In the genomic region with DNA sequence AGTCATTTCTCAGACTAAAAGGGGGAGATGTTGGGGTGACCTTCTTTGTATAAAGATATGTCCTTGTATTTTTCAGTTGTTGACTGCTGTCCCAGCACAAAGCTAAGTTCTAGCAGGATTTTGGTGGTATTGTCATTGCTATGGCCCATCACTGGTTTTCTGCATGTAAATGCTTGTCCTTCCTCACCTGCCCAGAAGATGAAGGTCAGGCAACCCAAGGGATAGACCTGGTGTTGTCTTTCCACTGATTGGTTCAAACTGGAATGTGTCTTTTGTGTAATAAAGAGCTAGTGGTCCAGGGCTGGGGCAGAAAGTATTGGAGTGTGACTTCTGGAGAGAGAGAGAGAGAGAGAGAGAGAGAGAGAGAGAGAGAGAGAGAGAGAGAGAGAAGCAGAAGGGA, we compare ENCODE assay signal across 27 mouse cellular contexts. TPM values are rescaled to one million over a fixed set of nuclear protein-coding genes. Genes with fewer than 3 reads are reported as not detected.
DNase-seq lines count a peak whose midpoint lies in the region; ATAC-seq lines count a peak whose summit lies in the region.
"Had no signal": no experiment of that assay in that cellular context is flagged by ENCODE, and none has a peak within 500 bp of the region (broad histone marks: within the 10 kb centered on the region; RNA-seq: fewer than 3 reads in every experiment).

No protein-coding gene starts in this region.

- H3K4me3 ChIP-seq in heart, embryonic 10.5 days: no peak overlapping the region
- H3K4me3 ChIP-seq: embryonic facial prominence, embryonic 13.5 days; embryonic facial prominence, embryonic 15.5 days; erythroblast, embryonic 14.5 days; forebrain, embryonic 13.5 days; forebrain, embryonic 15.5 days had no signal

- no peaks in the 10 kb centered on the region for H3K9me3 ChIP-seq in heart, embryonic 10.5 days
- H3K9me3 ChIP-seq: embryonic facial prominence, embryonic 13.5 days; embryonic facial prominence, embryonic 15.5 days; forebrain, embryonic 13.5 days; forebrain, embryonic 15.5 days; G1E had no signal

- no peak overlapping the region for H3K27ac ChIP-seq in heart, embryonic 10.5 days
- H3K27ac ChIP-seq: embryonic facial prominence, embryonic 13.5 days; embryonic facial prominence, embryonic 15.5 days; forebrain, embryonic 13.5 days; forebrain, embryonic 15.5 days had no signal

- ATAC-seq in monocyte, adult 5-6 weeks (replicated peaks; ENCODE audit: insufficient number of reproducible peaks, low FRiP score, low TSS enrichment, poor library complexity, severe bottlenecking): no peak
- ATAC-seq: CD4-positive, CD25-positive, alpha-beta regulatory T cell, adult 4 months; forebrain, embryonic 13.5 days; forebrain, embryonic 15.5 days; forebrain, postnatal 0 days; Patski had no signal

- DNase-seq in ES-CJ7 (ENCODE audit: low read depth, low spot score) (peak; percentile 85), ZHBTc4 (ENCODE audit: low read depth, low spot score) (peak; percentile 68)
- no peak for DNase-seq in heart, embryonic 10.5 days (ENCODE audit: low spot score)
- DNase-seq in T-cell, adult 2 months (ENCODE audit: low spot score): no peak
- DNase-seq: adrenal gland, adult 2 months; adrenal gland, postnatal 10 days; adrenal gland, postnatal 25 days; cerebellum, adult 11 months; cerebellum, adult 18-20 months; cerebellum, adult 8-10 months; cerebellum, adult 9-11 months; cerebellum, postnatal 14 days; cerebellum, postnatal 36 days; embryo, embryonic 11 days; forebrain, postnatal 0 days had no signal

- H3K36me3 ChIP-seq in heart, embryonic 10.5 days: no peaks in the 10 kb centered on the region
- H3K36me3 ChIP-seq: embryonic facial prominence, embryonic 13.5 days; embryonic facial prominence, embryonic 15.5 days; forebrain, embryonic 15.5 days; G1E had no signal

- no peaks in the 10 kb centered on the region for H3K4me1 ChIP-seq in heart, embryonic 10.5 days
- H3K4me1 ChIP-seq: embryonic facial prominence, embryonic 13.5 days; embryonic facial prominence, embryonic 15.5 days; forebrain, embryonic 13.5 days; forebrain, embryonic 15.5 days had no signal

- H3K27me3 ChIP-seq in heart, embryonic 10.5 days (ENCODE audit: insufficient read depth, poor library complexity, severe bottlenecking): no peaks in the 10 kb centered on the region
- H3K27me3 ChIP-seq: CH12.LX; embryonic facial prominence, embryonic 13.5 days; embryonic facial prominence, embryonic 15.5 days; forebrain, embryonic 13.5 days; forebrain, embryonic 15.5 days had no signal

RNA-seq across cellular contexts. Expression of a gene that starts 30.4 kb away (rescaled TPM):
- 0.03 and 0.05 TPM in 2 replicates for polyA plus RNA-seq in heart, embryonic 10.5 days (2016; fragmentation: Nextera tagmentation; extraction: Ambion mirVana)
- not detected in 3 replicates for total RNA-seq in monocyte, adult 5-6 weeks (2017)
- total RNA-seq: CH12.LX; common myeloid progenitor, adult 5-6 weeks had no signal
- polyA plus RNA-seq: CD4-positive, CD25-positive, alpha-beta regulatory T cell, adult 4 months; embryonic facial prominence, embryonic 11.5 days; erythroblast, embryonic 14.5 days; G1E; Patski had no signal

Comparison
In these comparisons a context has a peak if more than half of its experiments do, and no peak if none do; other contexts are left out.
1. DNase-seq: peak in ES-CJ7 (single experiment) and ZHBTc4 (single experiment); none in heart, embryonic 10.5 days (single experiment) and T-cell, adult 2 months (single experiment).